Mouse (Mus musculus) midbrain, embryonic 11.5 days (tissue): ENCODE data around the gene Phgdh. TPM values are rescaled to one million over a fixed set of nuclear protein-coding genes. Genes with fewer than 3 reads are reported as not detected.

ENCODE experiments used
- ATAC-seq: fragments of 200-750 bp; cut with Nextera tagmentation; 2 replicates; pipeline ENCODE4 v1.8.0; 2017; ENCODE audit warnings: moderate TSS enrichment, moderate library complexity; ENCODE audit not compliant: low FRiP score
- DNase-seq: peaks from one replicate; pipeline ENCODE4 v3.0.0; 2015; ENCODE audit warnings: low spot score; ENCODE audit errors: missing footprints
- H3K27ac ChIP-seq: fragments of 300-500 bp; sonication (generic); 2 replicates; pipeline ENCODE4 v1.5.1; 2014; ENCODE audit warnings: low read depth, low read length
- H3K27me3 ChIP-seq: fragments of 300-500 bp; sonication (generic); 2 replicates; pipeline ENCODE4 v1.6.1; 2014; ENCODE audit warnings: mild to moderate bottlenecking, low read length, moderate library complexity, mixed read lengths; ENCODE audit not compliant: control insufficient read depth, insufficient read depth
- H3K36me3 ChIP-seq: fragments of 300-500 bp; sonication (generic); 2 replicates; pipeline ENCODE4 v1.6.1; 2014; ENCODE audit warnings: mild to moderate bottlenecking, low read length, moderate library complexity, mixed read lengths; ENCODE audit not compliant: control insufficient read depth, insufficient read depth
- H3K4me1 ChIP-seq: fragments of 300-500 bp; sonication (generic); 2 replicates; pipeline ENCODE4 v1.6.1; 2014; ENCODE audit warnings: low read length; ENCODE audit not compliant: control insufficient read depth, insufficient read depth
- H3K4me2 ChIP-seq: fragments of 300-500 bp; sonication (generic); 2 replicates; pipeline ENCODE4 v1.6.1; 2014; ENCODE audit warnings: mild to moderate bottlenecking, moderate library complexity
- H3K4me3 ChIP-seq: fragments of 300-500 bp; sonication (generic); 2 replicates; pipeline ENCODE4 v1.5.1; 2014; ENCODE audit warnings: low read depth, low read length
- H3K9ac ChIP-seq: fragments of 300-500 bp; sonication (generic); 2 replicates; pipeline ENCODE4 v1.6.1; 2014; ENCODE audit warnings: low read length
- H3K9me3 ChIP-seq: fragments of 300-500 bp; sonication (generic); 2 replicates; pipeline ENCODE4 v1.6.1; 2016; ENCODE audit warnings: low read length; ENCODE audit not compliant: control insufficient read depth
- WGBS: fragments of 180-500 bp; shearing (Covaris S2); extraction: QIAGEN DNeasy Blood & Tissue Kit; methylation state at CpG from one replicate; pipeline ENCODE4 v1.1.7; 2014; 5-methylcytosine and 5-hydroxymethylcytosine counted together
- polyA plus RNA-seq: library from polyadenylated mRNA; unstranded; fragments of >200 nt; fragmentation: Nextera tagmentation; extraction: Ambion mirVana; gene quantifications from 2 replicates; pipeline ENCODE4 v1.2.1, GENCODE M21; 2014

The Phgdh gene
- polyA plus RNA-seq, 1 experiment from 2014 or later = 361 TPM

- no peak overlapping the region for H3K27ac ChIP-seq
- no peak for DNase-seq
Measured at GRCm38 (mm10) chr3:98336661-98337654, 2.8 kb downstream of the Phgdh start.

GRCm38 (mm10) chr3:98335886-98336285 lies 3.9 kb downstream of the Phgdh start:
- no peak overlapping the region for H3K4me2 ChIP-seq
- no peak overlapping the region; the same call in 1 of the 2 replicates for H3K9ac ChIP-seq

More at GRCm38 (mm10) chr3:98336661-98337654, 2.8 kb downstream of the Phgdh start:
- ATAC-seq = no peak
- H3K4me1 ChIP-seq = peaks cover 24% of the 10 kb centered on the region
- H3K27me3 ChIP-seq = no peaks in the 10 kb centered on the region
- H3K4me3 ChIP-seq = no peak overlapping the region
- H3K4me2 ChIP-seq = peak overlapping the region; percentile 90
- H3K36me3 ChIP-seq = peaks cover 6% of the 10 kb centered on the region; the same call in 1 of the 2 replicates
- H3K9me3 ChIP-seq = no peaks in the 10 kb centered on the region
- 0 out of 2 replicates have a peak overlapping the region, but pooled peaks have one; percentile 9 for H3K9ac ChIP-seq
- WGBS = 78% methylated on average over 22 of the region's 22 CpGs

DNA sequence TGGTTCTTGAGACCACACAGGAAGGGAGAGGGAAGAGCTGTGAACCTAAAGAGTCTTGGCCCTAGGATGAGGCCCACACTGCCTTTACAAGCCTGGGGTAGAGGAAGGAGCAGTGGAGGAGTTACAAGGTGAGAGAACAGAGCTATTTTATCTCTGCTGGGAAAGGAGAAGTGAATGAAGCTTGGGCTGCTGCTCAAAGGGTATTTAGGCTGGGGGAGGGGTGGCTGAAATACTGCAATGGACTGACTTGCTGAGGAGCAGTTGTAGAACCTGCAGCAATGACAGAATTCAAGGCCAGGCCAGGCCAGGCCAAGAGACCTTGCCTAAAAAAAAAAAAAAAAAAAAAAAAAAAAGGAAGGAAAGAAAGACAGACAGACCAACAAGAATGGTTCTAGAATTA lies 4.5 kb downstream of the Phgdh start:
- ATAC-seq = no peak
- no peak overlapping the region for H3K27ac ChIP-seq
- peaks cover 6% of the 10 kb centered on the region for H3K36me3 ChIP-seq
- no peak overlapping the region for H3K4me2 ChIP-seq
- DNase-seq = no peak
- no peak overlapping the region; the same call in 1 of the 2 replicates for H3K9ac ChIP-seq
- H3K27me3 ChIP-seq = no peaks in the 10 kb centered on the region
- H3K4me1 ChIP-seq = peaks cover 24% of the 10 kb centered on the region
- no peaks in the 10 kb centered on the region for H3K9me3 ChIP-seq
- no peak overlapping the region for H3K4me3 ChIP-seq

More at GRCm38 (mm10) chr3:98335886-98336285, 3.9 kb downstream of the Phgdh start:
- H3K27ac ChIP-seq = no peak overlapping the region
- WGBS = 86% methylated on average over 7 of the region's 7 CpGs
- H3K9me3 ChIP-seq = no peaks in the 10 kb centered on the region
- ATAC-seq (no peak), DNase-seq (no peak)
- no peaks in the 10 kb centered on the region for H3K27me3 ChIP-seq
- peaks cover 6% of the 10 kb centered on the region for H3K36me3 ChIP-seq
- H3K4me3 ChIP-seq = no peak overlapping the region
- H3K4me1 ChIP-seq = peaks cover 24% of the 10 kb centered on the region

DNA sequence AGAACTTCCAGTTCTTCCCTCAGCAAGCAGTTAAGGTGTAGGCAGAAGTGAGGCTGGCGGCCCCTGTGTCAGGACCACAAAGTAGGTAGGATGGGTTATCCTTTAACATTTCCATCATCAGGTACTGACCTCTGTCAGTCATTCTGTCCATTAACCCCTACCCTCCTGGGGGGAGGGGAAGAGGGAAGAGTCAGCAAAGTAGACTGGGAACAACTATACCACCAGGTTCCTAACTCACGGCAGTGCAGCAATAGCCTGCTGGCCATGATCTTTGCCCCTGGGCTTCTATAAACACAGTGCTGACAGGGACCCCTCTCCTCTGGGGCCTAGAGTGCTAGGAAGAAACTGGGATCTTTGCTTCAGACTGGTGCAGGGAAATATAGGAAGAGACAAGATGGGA lies 5.8 kb downstream of the Phgdh start:
- no peak for ATAC-seq
- no peak overlapping the region for H3K9ac ChIP-seq
- no peaks in the 10 kb centered on the region for H3K9me3 ChIP-seq
- peaks cover 24% of the 10 kb centered on the region for H3K4me1 ChIP-seq
- H3K4me3 ChIP-seq = no peak overlapping the region
- H3K36me3 ChIP-seq = peaks cover 9% of the 10 kb centered on the region
- H3K27me3 ChIP-seq = no peaks in the 10 kb centered on the region
- DNase-seq = no peak
- no peak overlapping the region for H3K27ac ChIP-seq
- H3K4me2 ChIP-seq = no peak overlapping the region
- 79% methylated on average over 2 of the region's 2 CpGs for WGBS

GRCm38 (mm10) chr3:98324235-98324634 lies 15.6 kb downstream of the Phgdh start:
- no peak overlapping the region for H3K9ac ChIP-seq
- peaks cover 14% of the 10 kb centered on the region for H3K4me1 ChIP-seq
- H3K4me2 ChIP-seq = no peak overlapping the region
- H3K4me3 ChIP-seq = no peak overlapping the region
- no peak overlapping the region for H3K27ac ChIP-seq
- peaks cover 20% of the 10 kb centered on the region for H3K36me3 ChIP-seq
- WGBS = 70% methylated on average over 9 of the region's 9 CpGs
- no peaks in the 10 kb centered on the region for H3K9me3 ChIP-seq
- ATAC-seq (peak; percentile 12; the same call in 1 of the 2 replicates), DNase-seq (no peak)
- H3K27me3 ChIP-seq = no peaks in the 10 kb centered on the region

DNA sequence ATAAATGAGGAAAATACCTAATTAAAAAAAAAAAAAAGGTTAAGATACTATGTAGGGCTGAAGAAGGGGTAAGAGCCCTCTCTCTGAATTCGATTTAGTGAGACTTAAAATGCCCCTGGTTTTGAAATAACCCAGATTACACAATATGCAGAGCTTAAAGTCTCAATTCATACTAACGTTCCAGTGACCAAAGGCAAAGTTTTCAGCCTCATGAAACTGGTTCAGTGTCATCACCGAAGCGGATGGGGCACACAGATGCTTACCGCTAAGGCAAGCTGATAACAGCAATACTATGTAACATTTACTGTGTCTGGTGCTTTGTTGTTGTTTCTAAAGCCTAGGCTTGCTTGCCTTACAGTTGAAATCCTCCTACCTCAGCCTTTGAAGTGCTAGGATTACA lies 17.6 kb downstream of the Phgdh start:
- no peaks in the 10 kb centered on the region for H3K27me3 ChIP-seq
- DNase-seq (no peak), ATAC-seq (no peak)
- no peak overlapping the region for H3K4me2 ChIP-seq
- 98% methylated on average over 5 of the region's 5 CpGs for WGBS
- no peak overlapping the region for H3K27ac ChIP-seq
- H3K9me3 ChIP-seq = no peaks in the 10 kb centered on the region
- H3K4me3 ChIP-seq = no peak overlapping the region
- peaks cover 22% of the 10 kb centered on the region for H3K4me1 ChIP-seq
- peaks cover 15% of the 10 kb centered on the region for H3K36me3 ChIP-seq
- no peak overlapping the region for H3K9ac ChIP-seq

DNA sequence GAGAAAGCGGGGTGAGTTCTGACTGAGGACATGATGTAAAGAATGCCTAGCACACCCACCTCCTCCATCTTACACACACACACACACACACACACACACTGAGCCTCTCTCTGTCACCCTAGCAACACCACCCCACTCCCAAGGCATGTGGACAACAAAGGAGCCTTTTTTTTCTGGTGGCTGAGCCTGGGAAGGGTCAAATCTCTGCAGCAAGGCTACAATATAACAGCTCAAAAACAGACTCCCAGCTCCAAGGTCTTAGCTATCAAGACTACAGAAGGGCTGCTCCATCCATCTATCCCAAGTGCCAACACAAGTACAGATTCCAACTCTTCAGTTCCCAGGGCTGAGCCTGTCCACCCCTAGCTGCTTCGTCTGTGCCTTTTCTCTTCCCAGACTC lies 20.6 kb downstream of the Phgdh start:
- no peak overlapping the region for H3K4me2 ChIP-seq

DNA sequence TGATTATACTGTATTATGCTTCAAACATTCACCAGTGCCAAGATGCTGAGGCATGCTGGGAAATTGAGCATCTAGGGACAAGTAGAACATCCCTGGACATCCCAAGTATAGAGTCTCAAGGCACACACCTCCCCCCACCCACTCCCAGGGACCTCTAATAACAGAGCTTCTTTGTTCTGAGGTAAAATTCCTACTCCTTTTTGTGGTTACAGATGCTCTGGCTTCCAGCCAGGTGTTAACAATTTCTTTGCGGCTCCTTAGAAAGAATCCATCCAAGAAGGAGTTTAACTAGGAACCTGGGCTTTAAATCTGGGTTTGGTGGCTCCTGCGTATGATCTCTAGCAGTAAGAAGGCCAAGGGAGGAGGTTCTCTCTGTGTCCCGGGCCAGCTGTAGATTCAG lies 22.6 kb downstream of the Phgdh start:
- H3K27me3 ChIP-seq = no peaks in the 10 kb centered on the region
- no peaks in the 10 kb centered on the region for H3K9me3 ChIP-seq
- DNase-seq = no peak
- H3K4me1 ChIP-seq = peaks cover 22% of the 10 kb centered on the region
- H3K36me3 ChIP-seq = peaks cover 16% of the 10 kb centered on the region
- H3K27ac ChIP-seq = no peak overlapping the region
- ATAC-seq = no peak
- no peak overlapping the region for H3K9ac ChIP-seq
- H3K4me2 ChIP-seq = no peak overlapping the region
- 78% methylated on average over 3 of the region's 3 CpGs for WGBS
- H3K4me3 ChIP-seq = no peak overlapping the region

More for the DNA sequence above, 20.6 kb downstream of the Phgdh start:
- peaks cover 22% of the 10 kb centered on the region for H3K4me1 ChIP-seq
- 17% methylated on average over 2 of the region's 2 CpGs for WGBS
- H3K27me3 ChIP-seq = no peaks in the 10 kb centered on the region
- no peak overlapping the region for H3K9ac ChIP-seq
- peak overlapping the region; percentile 90 for H3K27ac ChIP-seq
- DNase-seq (peak; percentile 95), ATAC-seq (peak; percentile 91)
- no peak overlapping the region for H3K4me3 ChIP-seq
- peaks cover 18% of the 10 kb centered on the region for H3K36me3 ChIP-seq
- no peaks in the 10 kb centered on the region for H3K9me3 ChIP-seq

- H3K9me3 ChIP-seq = no peaks in the 10 kb centered on the region
- no peak overlapping the region for H3K4me3 ChIP-seq
- H3K4me1 ChIP-seq = peaks cover 18% of the 10 kb centered on the region
- no peak overlapping the region for H3K9ac ChIP-seq
- no peaks in the 10 kb centered on the region for H3K27me3 ChIP-seq
- ATAC-seq (no peak), DNase-seq (no peak)
- no peak overlapping the region for H3K4me2 ChIP-seq
- H3K27ac ChIP-seq = no peak overlapping the region
- peaks cover 9% of the 10 kb centered on the region; the same call in 1 of the 2 replicates for H3K36me3 ChIP-seq
- WGBS = 90% methylated on average over 2 of the region's 2 CpGs
Measured at GRCm38 (mm10) chr3:98315181-98315580, 24.6 kb downstream of the Phgdh start.
